Mouse (Mus musculus) ES-Bruce4 (cell line): ENCODE results near the gene Eif4a1.

Experiments
- CTCF ChIP-seq: IDR thresholded peaks from one replicate; pipeline ENCODE4 v1.8.1; 2011; ENCODE audit warnings: low read depth, low read length
- POLR2A ChIP-seq: IDR thresholded peaks from one replicate; pipeline ENCODE4 v1.8.1; 2011; ENCODE audit warnings: low read length; ENCODE audit not compliant: insufficient read depth

DNA sequence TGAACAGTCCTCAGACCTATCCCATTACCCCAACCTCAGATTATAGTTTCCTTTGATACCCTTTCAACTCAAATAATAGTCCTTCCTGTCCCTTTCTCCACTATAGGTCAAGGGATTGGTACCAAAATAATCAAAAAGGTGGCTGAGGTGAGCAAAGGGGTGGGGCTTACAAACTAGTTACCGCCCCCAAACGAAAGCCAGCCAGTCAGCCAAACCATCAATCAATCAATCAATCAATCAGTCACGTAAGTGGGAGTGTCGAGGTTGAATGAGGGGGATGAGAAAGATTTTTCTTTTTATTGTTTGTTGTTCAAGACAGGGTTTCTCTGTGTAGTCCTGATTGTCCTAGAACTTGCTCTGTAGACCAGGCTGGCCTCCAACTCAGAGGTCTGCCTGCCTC, 49.2 kb downstream of the Eif4a1 start:
- no peak for TF ChIP-seq CTCF
- TF ChIP-seq POLR2A = no peak
